16 mouse cellular contexts compared by ENCODE assay signal in genomic region chr15:97515773-97516172, GRCm38 (mm10).
"Had no signal": no experiment of that assay in that cellular context is flagged by ENCODE, and none has a peak within 500 bp of the region (broad histone marks: within the 10 kb centered on the region; RNA-seq: fewer than 3 reads in every experiment).

No protein-coding gene starts in this region.

- DNase-seq: retina, postnatal 1 day; right cerebral cortex, adult 18-20 months; right cerebral cortex, postnatal 14 days; right cerebral cortex, postnatal 25 days; right cerebral cortex, postnatal 4 days; spleen, adult 18-20 months; thymus, adult 18-20 months; thymus, adult 2 months; thymus, postnatal 14 days; thymus, postnatal 25 days; thymus, postnatal 36 days; thymus, postnatal 4 days had no signal

- H3K4me3 ChIP-seq: neural tube, embryonic 13.5 days; neural tube, embryonic 15.5 days; stomach, embryonic 15.5 days had no signal

- H3K27me3 ChIP-seq: neural tube, embryonic 13.5 days; neural tube, embryonic 15.5 days; stomach, embryonic 15.5 days had no signal

- H3K36me3 ChIP-seq: neural tube, embryonic 13.5 days; neural tube, embryonic 15.5 days; stomach, embryonic 15.5 days had no signal

- H3K4me1 ChIP-seq: stomach, embryonic 15.5 days had no signal

- H3K4me2 ChIP-seq: neural tube, embryonic 13.5 days; neural tube, embryonic 15.5 days; stomach, embryonic 15.5 days had no signal

- H3K9ac ChIP-seq: neural tube, embryonic 13.5 days; neural tube, embryonic 15.5 days; stomach, embryonic 15.5 days had no signal

- H3K9me3 ChIP-seq: neural tube, embryonic 13.5 days; stomach, embryonic 15.5 days had no signal

- H3K27ac ChIP-seq: neural tube, embryonic 13.5 days; neural tube, embryonic 15.5 days; stomach, embryonic 15.5 days; stomach, postnatal 0 days had no signal
